Mouse (Mus musculus) CH12.LX (cell line): Measurements from ENCODE around the gene 1700019N19Rik. TPM values are rescaled to one million over a fixed set of nuclear protein-coding genes. Genes with fewer than 3 reads are reported as not detected.

Experiments
- DNase-seq: peaks from one replicate; pipeline ENCODE4 v3.0.0-alpha.2; 2013; ENCODE audit errors: extremely low read depth
- H3K27ac ChIP-seq: 2 replicates; pipeline ENCODE4 v1.5.1; 2012; ENCODE audit warnings: low read depth, mild to moderate bottlenecking, control low read depth, moderate library complexity; ENCODE audit not compliant: insufficient read depth
- H3K27me3 ChIP-seq: replicated peaks from 2 replicates; pipeline ENCODE3; 2012; ENCODE audit warnings: inconsistent platforms
- H3K36me3 ChIP-seq, 2 experiments: replicated peaks in 1 of 2; 2 replicates each; pipeline versions ENCODE3 to v1.6.1; 2012; ENCODE audit warnings: inconsistent platforms in 1 of 2, low read length in 1 of 2, mild to moderate bottlenecking in 1 of 2, mixed read lengths in 1 of 2, moderate library complexity in 1 of 2; ENCODE audit not compliant: control insufficient read depth in 1 of 2, insufficient read depth in 1 of 2
- H3K4me1 ChIP-seq, 2 experiments: 2 replicates each; pipeline ENCODE4 v1.6.1; 2012; ENCODE audit warnings: inconsistent platforms in 1 of 2, moderate library complexity in 1 of 2; ENCODE audit not compliant: insufficient read depth in 2 of 2, control insufficient read depth in 1 of 2
- H3K4me2 ChIP-seq: 2 replicates; pipeline ENCODE4 v1.6.1; 2012; ENCODE audit warnings: low read depth, mild to moderate bottlenecking, control low read depth; ENCODE audit not compliant: poor library complexity, insufficient read depth, severe bottlenecking
- H3K4me3 ChIP-seq, 3 experiments: fragments of 150-350 bp in 1 of 3; sonication (generic) in 1 of 3; replicated peaks in 1 of 3; 2 replicates each; pipeline versions ENCODE3 to v1.5.1; 2011 to 2012; ENCODE audit warnings: low read depth in 2 of 3, low read length in 2 of 3, mild to moderate bottlenecking in 2 of 3, moderate library complexity in 2 of 3, control low read depth in 1 of 3, improper control_type of control experiment in 1 of 3, inconsistent platforms in 1 of 3, mixed read lengths in 1 of 3; ENCODE audit not compliant: poor library complexity in 1 of 3
- H3K79me2 ChIP-seq: replicated peaks from 2 replicates; pipeline ENCODE4 v1.6.1; 2012; ENCODE audit warnings: mild to moderate bottlenecking, moderate library complexity; ENCODE audit not compliant: control insufficient read depth, poor library complexity, insufficient read depth, severe bottlenecking; ENCODE audit errors: extremely low read depth
- H3K9ac ChIP-seq: 2 replicates; pipeline ENCODE4 v1.6.1; 2012; ENCODE audit warnings: low read depth, mild to moderate bottlenecking, control low read depth, moderate library complexity; ENCODE audit not compliant: insufficient read depth
- H3K9me3 ChIP-seq: replicated peaks from 2 replicates; pipeline ENCODE3; 2012; ENCODE audit warnings: low read length, inconsistent platforms, mixed read lengths
- CTCF ChIP-seq, 2 experiments: IDR thresholded peaks in 1 of 2; conservative IDR thresholded peaks in 1 of 2; 2 replicates each; pipeline ENCODE4 v1.5.1; 2011 to 2012; ENCODE audit warnings: low read depth in 2 of 2, low read length in 2 of 2, improper control_type of control experiment in 1 of 2, inconsistent platforms in 1 of 2, mild to moderate bottlenecking in 1 of 2, moderate library complexity in 1 of 2
- E2F4 ChIP-seq: IDR thresholded peaks from 2 replicates; pipeline ENCODE4 v1.6.1; 2011; ENCODE audit warnings: low read depth, low read length, improper control_type of control experiment; ENCODE audit not compliant: insufficient replicate concordance
- ELF1 ChIP-seq: IDR thresholded peaks from 2 replicates; pipeline ENCODE4 v1.6.1; 2014; ENCODE audit warnings: low read depth, mild to moderate bottlenecking, inconsistent platforms, low read length, improper control_type of control experiment
- EP300 ChIP-seq: IDR thresholded peaks from 2 replicates; pipeline ENCODE4 v1.6.1; 2011; ENCODE audit warnings: low read length, improper control_type of control experiment
- ETS1 ChIP-seq: conservative IDR thresholded peaks from 2 replicates; pipeline ENCODE4 v1.6.1; 2012; ENCODE audit warnings: low read depth, mild to moderate bottlenecking, inconsistent platforms, low read length, improper control_type of control experiment, moderate library complexity
- HCFC1 ChIP-seq: IDR thresholded peaks from 2 replicates; pipeline ENCODE4 v1.6.1; 2012; ENCODE audit warnings: low read depth, mild to moderate bottlenecking, inconsistent platforms, low read length, improper control_type of control experiment
- JUN ChIP-seq: IDR thresholded peaks from 2 replicates; pipeline ENCODE4 v1.6.1; 2011; ENCODE audit warnings: low read depth, mild to moderate bottlenecking, low read length, improper control_type of control experiment, moderate library complexity; ENCODE audit not compliant: insufficient read depth
- MAFK ChIP-seq: IDR thresholded peaks from 2 replicates; pipeline ENCODE4 v1.6.1; 2011; ENCODE audit warnings: low read length, improper control_type of control experiment; ENCODE audit not compliant: insufficient replicate concordance
- MAZ ChIP-seq: IDR thresholded peaks from 2 replicates; pipeline ENCODE4 v1.6.1; 2012; ENCODE audit warnings: low read depth, mild to moderate bottlenecking, inconsistent platforms, low read length, improper control_type of control experiment, moderate library complexity
- MYC ChIP-seq: IDR thresholded peaks from 2 replicates; pipeline ENCODE4 v1.6.1; 2011; ENCODE audit warnings: low read depth, mild to moderate bottlenecking, improper control_type of control experiment, low read length
- NRF1 ChIP-seq: IDR thresholded peaks from 2 replicates; pipeline ENCODE4 v1.6.1; 2014; ENCODE audit warnings: low read depth, mild to moderate bottlenecking, inconsistent platforms, low read length, improper control_type of control experiment, moderate library complexity
- PAX5 ChIP-seq: IDR thresholded peaks from 2 replicates; pipeline ENCODE4 v1.6.1; 2012; ENCODE audit warnings: low read length, inconsistent platforms, mixed read lengths
- POLR2A ChIP-seq: IDR thresholded peaks from 2 replicates; pipeline ENCODE4 v1.6.1; 2011; ENCODE audit warnings: low read depth, mild to moderate bottlenecking, improper control_type of control experiment, low read length
- POLR2AphosphoS2 ChIP-seq: IDR thresholded peaks from 2 replicates; pipeline ENCODE4 v1.6.1; 2011; ENCODE audit warnings: low read depth, low read length, improper control_type of control experiment
- RAD21 ChIP-seq: IDR thresholded peaks from 2 replicates; pipeline ENCODE4 v1.6.1; 2011; ENCODE audit warnings: low read depth, mild to moderate bottlenecking, low read length, improper control_type of control experiment, moderate library complexity
- RCOR1 ChIP-seq: conservative IDR thresholded peaks from 2 replicates; pipeline ENCODE4 v1.6.1; 2012; ENCODE audit warnings: low read depth, mild to moderate bottlenecking, inconsistent platforms, low read length, improper control_type of control experiment
- SMC3 ChIP-seq: IDR thresholded peaks from 2 replicates; pipeline ENCODE4 v1.6.1; 2011; ENCODE audit warnings: low read depth, low read length, improper control_type of control experiment
- TCF12 ChIP-seq: IDR thresholded peaks from 2 replicates; pipeline ENCODE4 v1.6.1; 2014; ENCODE audit warnings: low read depth, mild to moderate bottlenecking, inconsistent platforms, low read length, improper control_type of control experiment
- ZNF384 ChIP-seq: IDR thresholded peaks from 2 replicates; pipeline ENCODE4 v1.6.1; 2012; ENCODE audit warnings: low read depth, low read length, improper control_type of control experiment, inconsistent platforms
- dilution Hi-C: fragments of 300-500 bp; cut with MboI; formaldehyde crosslinking; loops from 2 replicates; pipeline ENCODE4 v1.14.3; 2020; ENCODE audit warnings: low sequenced_read_pairs; ENCODE audit not compliant: extremely low pct_unique_long_range_greater_than_20kb, extremely low pct_ligation_motif_present
- in situ Hi-C: fragments of 300-500 bp; cut with MboI; formaldehyde crosslinking; loops from 3 replicates; pipeline ENCODE4 v1.14.3; 2019; ENCODE audit warnings: low sequenced_read_pairs, low pct_ligation_motif_present, low pct_unique_long_range_greater_than_20kb, mixed read lengths
- polyA plus RNA-seq: library from polyadenylated mRNA; unstranded; fragments of >175 nt; gene quantifications from 2 replicates; pipeline ENCODE4 v1.2.1, GENCODE M21; 2012; ENCODE audit warnings: low read depth; ENCODE audit not compliant: insufficient read length
- total RNA-seq, 2 experiments: library from RNA; depleted of rRNA; stranded (reverse); fragments of 300-350 nt in 1 of 2; fragments of >200 nt in 1 of 2; gene quantifications; 2 replicates each; pipeline ENCODE4 v1.2.3; 2012 to 2014

The 1700019N19Rik gene
- total and polyA plus RNA-seq, 3 experiments, result 0.83 to 1.1 (median 0.89) TPM

DNA sequence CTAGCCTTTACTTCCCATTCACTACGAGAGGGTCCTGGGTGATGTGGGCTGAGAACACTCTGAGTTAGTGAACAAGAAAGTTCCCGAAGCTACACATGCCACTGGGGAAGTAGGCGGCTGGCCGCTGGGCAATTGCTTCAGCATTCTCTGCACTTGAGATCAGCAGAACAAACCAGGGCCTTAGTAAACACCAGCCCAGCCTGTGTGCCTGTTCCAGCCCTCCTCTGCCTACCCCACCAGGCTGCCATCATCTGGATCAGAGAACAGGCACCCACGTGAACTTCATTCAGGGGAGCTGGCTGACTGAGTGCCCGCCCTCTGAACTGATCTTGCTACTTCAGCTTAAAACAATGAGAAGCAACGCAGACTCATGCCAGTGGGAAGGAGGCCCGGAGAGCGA is 44.4 kb upstream of the 1700019N19Rik start:
- Histone ChIP-seq H3K4me3 (no peak overlapping the region), H3K9ac (no peak overlapping the region), H3K79me2 (no peaks in the 10 kb centered on the region), H3K27me3 (no peaks in the 10 kb centered on the region), H3K36me3 (no peaks in the 10 kb centered on the region), H3K9me3 (no peaks in the 10 kb centered on the region), H3K4me1 (peaks cover 15 to 31% of the 10 kb centered on the region in 2 experiments; a peak in 3 of 4 replicates), H3K27ac (no peak overlapping the region; the same call in 1 of the 2 replicates), H3K4me2 (no peak overlapping the region)
- dilution Hi-C loops (no loop called here), in situ Hi-C loops (no loop called here)
- no peak for TF ChIP-seq PAX5
- no peak for TF ChIP-seq SMC3
- TF ChIP-seq JUN, result no peak
- no peak for TF ChIP-seq MYC
- TF ChIP-seq MAZ, result no peak
- TF ChIP-seq NRF1, result no peak
- TF ChIP-seq RAD21, result no peak
- TF ChIP-seq RCOR1, result no peak
- TF ChIP-seq E2F4, result no peak
- no peak for TF ChIP-seq HCFC1
- no peak for TF ChIP-seq ETS1
- no peak for TF ChIP-seq POLR2A
- no peak for TF ChIP-seq POLR2AphosphoS2
- no peak for TF ChIP-seq ELF1
- no peak for DNase-seq

DNA sequence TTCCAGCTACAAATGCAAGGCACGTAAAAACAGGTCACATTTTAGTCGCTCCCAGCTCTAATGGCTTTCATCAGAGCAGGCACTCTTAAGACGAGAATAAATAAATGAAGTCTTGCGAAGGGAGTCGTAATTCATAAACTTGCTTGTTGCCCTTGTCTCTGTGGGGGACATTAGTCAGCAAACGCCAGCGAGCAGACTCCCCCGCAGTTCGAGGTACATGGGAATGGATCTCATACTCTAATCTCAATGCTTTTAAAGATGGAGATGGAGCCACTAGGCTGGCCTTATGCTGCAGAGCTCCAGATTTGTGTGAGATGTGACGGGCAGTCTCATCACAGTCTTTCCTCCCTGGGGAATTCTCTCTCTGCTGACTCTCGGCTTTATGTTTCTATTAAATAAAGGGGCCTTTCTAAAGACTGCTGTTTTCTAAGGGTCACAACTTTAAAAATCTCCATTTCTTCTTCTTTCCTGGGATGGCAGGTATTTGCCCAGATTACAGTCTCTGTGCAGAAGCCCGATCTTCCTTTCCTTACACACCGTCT is 39.4 kb upstream of the 1700019N19Rik start:
- TF ChIP-seq ELF1 (no peak), ZNF384 (no peak), TCF12 (no peak), CTCF (conservative IDR thresholded peaks at IDR 0.05 in 1 of 2, IDR thresholded peaks at IDR 0.05 in 1 of 2; ENCODE audit: low read depth in 2 of 2, low read length in 2 of 2) (no peak), POLR2A (no peak), MAFK (no peak), EP300 (no peak), RCOR1 (no peak), RAD21 (no peak)
- TF ChIP-seq, all 38 proteins: peak for 0
- no peaks in the 10 kb centered on the region for H3K79me2 ChIP-seq
- no peaks in the 10 kb centered on the region for H3K36me3 ChIP-seq
- dilution Hi-C loops, result no loop called here
- H3K9me3 ChIP-seq, result no peaks in the 10 kb centered on the region
- H3K27ac ChIP-seq, result no peak overlapping the region
- peaks cover 26 to 53% of the 10 kb centered on the region in 2 experiments for H3K4me1 ChIP-seq
- H3K4me3 ChIP-seq, result no peak overlapping the region
- no peaks in the 10 kb centered on the region for H3K27me3 ChIP-seq
- DNase-seq, result peak; percentile 60
- in situ Hi-C loops, result no loop called here
- no peak overlapping the region for H3K9ac ChIP-seq
- H3K4me2 ChIP-seq, result peak overlapping the region; percentile 63
